Mouse (Mus musculus) megakaryocyte, embryonic 14.5 days (primary cell): Measurements from ENCODE around the gene Eif3k.

Source experiments
- FLI1 ChIP-seq: IDR thresholded peaks from 2 replicates; pipeline ENCODE4 v1.6.1; 2012; ENCODE audit warnings: low read length, inconsistent platforms, mixed read lengths
- GATA1 ChIP-seq: IDR thresholded peaks from 3 replicates; pipeline ENCODE4 v1.6.1; 2012; ENCODE audit warnings: mixed read lengths, low read length, inconsistent platforms, borderline replicate concordance

GRCm38 (mm10) chr7:28983141-28983564 is 1.5 kb upstream of the Eif3k start:
- TF ChIP-seq GATA1 (no peak), FLI1 (no peak)
